Mouse (Mus musculus) ES-E14 (cell line): ENCODE data around the gene Smyd3.

Source experiments
- CHD2 ChIP-seq: IDR thresholded peaks from 2 replicates; pipeline ENCODE4 v1.6.1; 2014; ENCODE audit warnings: mild to moderate bottlenecking, low read depth, low read length, inconsistent platforms
- HCFC1 ChIP-seq: IDR thresholded peaks from 2 replicates; pipeline ENCODE4 v1.6.1; 2012; ENCODE audit warnings: low read length, inconsistent platforms, borderline replicate concordance; ENCODE audit not compliant: insufficient read depth
- MAFK ChIP-seq: IDR thresholded peaks from 2 replicates; pipeline ENCODE4 v1.6.1; 2014; ENCODE audit warnings: mild to moderate bottlenecking, low read depth, low read length, inconsistent platforms; ENCODE audit not compliant: insufficient read depth
- ZC3H11A ChIP-seq: IDR thresholded peaks from 2 replicates; pipeline ENCODE4 v1.6.1; 2012; ENCODE audit warnings: low read depth, mild to moderate bottlenecking, inconsistent platforms, low read length, borderline replicate concordance
- ZNF384 ChIP-seq: IDR thresholded peaks from 2 replicates; pipeline ENCODE4 v1.6.1; 2012; ENCODE audit warnings: low read depth, low read length, inconsistent platforms

DNA sequence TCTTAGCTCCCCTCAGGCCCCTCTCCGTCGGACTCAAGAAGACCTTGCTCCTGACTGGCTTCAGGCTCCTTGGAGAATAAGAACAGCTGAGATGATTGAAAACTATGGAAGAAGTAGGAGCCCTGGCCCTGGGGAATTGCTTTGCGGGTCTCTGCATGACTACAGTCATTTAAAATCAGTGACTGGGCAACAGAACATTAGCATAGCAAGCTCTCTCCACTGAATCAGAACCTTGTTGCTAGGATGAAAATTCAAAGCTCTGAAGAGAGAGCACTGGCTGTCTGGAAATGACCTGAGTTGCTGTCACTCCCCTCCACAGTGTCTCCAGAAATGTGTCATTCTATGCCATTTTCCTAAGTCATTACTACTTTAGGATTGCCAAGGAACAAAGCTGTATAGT lies 357.1 kb downstream of the Smyd3 start:
- TF ChIP-seq ZNF384 (no peak), HCFC1 (no peak), CHD2 (no peak), ZC3H11A (no peak), MAFK (no peak)
